Mouse (Mus musculus) testis, adult 2 months (tissue): ENCODE measurements around the gene Dicer1.

Experiments used
- CTCF ChIP-seq: fragments of 200-500 bp; IDR thresholded peaks from 2 replicates; pipeline ENCODE4 v1.5.1; 2012; ENCODE audit warnings: low read depth, mild to moderate bottlenecking, inconsistent platforms, low read length, moderate library complexity; ENCODE audit not compliant: control insufficient read depth, insufficient read depth, insufficient replicate concordance
- POLR2A ChIP-seq: fragments of 200-500 bp; IDR thresholded peaks from 2 replicates; pipeline ENCODE4 v1.6.1; 2012; ENCODE audit warnings: low read depth, mild to moderate bottlenecking, inconsistent platforms, low read length, moderate library complexity; ENCODE audit not compliant: control insufficient read depth

- TF ChIP-seq CTCF (no peak), POLR2A (no peak)
Observed at GRCm38 (mm10) chr12:104655006-104655405, 96.7 kb downstream of the Dicer1 start.
